30 mouse cellular contexts compared by ENCODE assay signal in the genomic region with DNA sequence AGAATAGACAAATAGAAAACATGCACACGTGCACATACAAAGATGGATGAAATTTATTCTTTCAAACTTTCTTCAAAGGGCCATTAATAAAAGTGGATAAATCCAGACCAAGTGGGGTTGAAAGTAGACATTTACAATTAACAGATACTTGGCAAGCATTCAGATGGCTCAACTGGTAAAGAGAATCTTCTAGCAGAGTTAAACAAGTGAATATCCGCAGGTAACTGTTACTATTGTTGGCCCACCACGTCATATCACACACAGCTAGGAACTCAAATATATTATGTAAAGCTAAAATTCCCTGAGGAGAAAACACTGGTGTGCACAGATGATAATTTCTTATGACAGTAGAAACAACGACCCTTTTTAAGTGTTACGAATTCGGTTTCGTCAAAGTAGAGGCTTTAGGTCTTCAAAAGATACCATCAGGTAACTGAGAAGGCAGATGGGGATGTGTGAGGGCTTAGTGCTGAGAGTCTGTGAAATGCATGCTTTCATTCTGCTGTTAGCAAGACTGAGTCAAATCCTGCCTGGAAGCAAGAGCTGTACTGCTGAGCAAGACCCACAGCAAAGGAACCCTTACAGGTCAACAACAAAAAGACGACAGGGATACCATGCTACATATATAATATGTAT. TPM values are rescaled to one million over a fixed set of nuclear protein-coding genes. Genes with fewer than 3 reads are reported as not detected.
DNase-seq lines count a peak whose midpoint lies in the region; ATAC-seq and TF ChIP-seq lines count a peak whose summit lies in the region.
"Had no signal": no experiment of that assay in that cellular context is flagged by ENCODE, and none has a peak within 500 bp of the region (broad histone marks: within the 10 kb centered on the region; RNA-seq: fewer than 3 reads in every experiment).

No protein-coding gene starts in this region.

- no peak for TF ChIP-seq CTCF in heart, postnatal 0 days (IDR thresholded peaks at IDR 0.05; ENCODE audit: low read depth)

- H3K9ac ChIP-seq in heart, postnatal 0 days (replicated peaks; ENCODE audit: low read depth, low read length), result no peak overlapping the region
- no peak overlapping the region for H3K9ac ChIP-seq in heart, embryonic 11.5 days (ENCODE audit: low read depth, low read length)
- no peak overlapping the region for H3K9ac ChIP-seq in midbrain, embryonic 11.5 days (ENCODE audit: low read length)
- H3K9ac ChIP-seq in midbrain, embryonic 13.5 days (replicated peaks), result no peak overlapping the region
- H3K9ac ChIP-seq: forebrain, embryonic 13.5 days; heart, embryonic 12.5 days; hindbrain, embryonic 15.5 days; limb, embryonic 15.5 days; liver, embryonic 14.5 days; lung, embryonic 14.5 days; neural tube, embryonic 12.5 days had no signal

- no peak for ATAC-seq in heart, postnatal 0 days (ENCODE audit: insufficient read depth, low read depth)
- ATAC-seq in heart, embryonic 11.5 days (replicated peaks; ENCODE audit: insufficient number of reproducible peaks, low FRiP score, low TSS enrichment), result no peak
- no peak for ATAC-seq in midbrain, embryonic 11.5 days (ENCODE audit: low FRiP score)
- ATAC-seq in midbrain, embryonic 13.5 days, result no peak
- ATAC-seq: CD4-positive, CD25-positive, alpha-beta regulatory T cell, adult 4 months; forebrain, embryonic 13.5 days; inflammation-experienced regulatory T-cells, adult 6 months; midbrain, embryonic 16.5 days had no signal

- 81% methylated on average over 8 of the region's 8 CpGs for WGBS in heart, postnatal 0 days
- 87% methylated on average over 8 of the region's 8 CpGs for WGBS in heart, embryonic 11.5 days (ENCODE audit: insufficient replicate concordance)
- WGBS in midbrain, embryonic 11.5 days, result 88% methylated on average over 8 of the region's 8 CpGs
- WGBS in midbrain, embryonic 13.5 days, result 88% methylated on average over 8 of the region's 8 CpGs
- 93% methylated on average over 8 of the region's 8 CpGs for WGBS in embryonic facial prominence, embryonic 10.5 days

- H3K36me3 ChIP-seq in heart, postnatal 0 days (replicated peaks; ENCODE audit: control insufficient read depth, insufficient read depth, low read length), result peaks cover 46% of the 10 kb centered on the region
- H3K36me3 ChIP-seq in heart, embryonic 11.5 days (ENCODE audit: control insufficient read depth, insufficient read depth, low read length), result peaks cover 29% of the 10 kb centered on the region
- H3K36me3 ChIP-seq in midbrain, embryonic 11.5 days (ENCODE audit: control insufficient read depth, insufficient read depth, low read length), result peaks cover 19% of the 10 kb centered on the region
- peaks cover 53% of the 10 kb centered on the region for H3K36me3 ChIP-seq in midbrain, embryonic 13.5 days
- peaks cover 59% of the 10 kb centered on the region for H3K36me3 ChIP-seq in embryonic facial prominence, embryonic 10.5 days (replicated peaks)

- H3K27ac ChIP-seq in heart, postnatal 0 days (ENCODE audit: low read depth), result 0 out of 2 replicates have a peak overlapping the region, but pooled peaks have one; percentile 7
- no peak overlapping the region for H3K27ac ChIP-seq in heart, embryonic 11.5 days (ENCODE audit: low read depth, low read length)
- H3K27ac ChIP-seq in midbrain, embryonic 11.5 days (ENCODE audit: low read depth, low read length), result no peak overlapping the region
- no peak overlapping the region for H3K27ac ChIP-seq in midbrain, embryonic 13.5 days
- no peak overlapping the region for H3K27ac ChIP-seq in embryonic facial prominence, embryonic 10.5 days (replicated peaks)
- H3K27ac ChIP-seq: forebrain, embryonic 13.5 days; hindbrain, embryonic 10.5 days; hindbrain, embryonic 15.5 days; limb, embryonic 15.5 days; liver, embryonic 14.5 days; neural tube, embryonic 12.5 days had no signal

- no peak for TF ChIP-seq EP300 in heart, postnatal 0 days (IDR thresholded peaks at IDR 0.05; ENCODE audit: low read depth)

- no peak for DNase-seq in heart, postnatal 0 days (ENCODE audit: low spot score)
- DNase-seq in midbrain, embryonic 11.5 days (ENCODE audit: low spot score, missing footprints), result peak; percentile 82
- peak; percentile 5 for DNase-seq in embryonic facial prominence, embryonic 10.5 days (ENCODE audit: low spot score)
- no peak for DNase-seq in c-Kit-positive CD71-positive TER-119-positive erythroid progenitor cells, embryonic 14.5 days (ENCODE audit: low spot score)
- no peak for DNase-seq in left cerebral cortex, postnatal 14 days (ENCODE audit: low spot score in 2 of 2)
- DNase-seq: adrenal gland, adult 8-10 months; cerebellum, adult 8-10 months; embryo, embryonic 11 days; gastrocnemius, postnatal 10 days; heart, postnatal 10 days; kidney, adult 9 months; kidney, postnatal 10 days; left cerebral cortex, postnatal 4 days; lung, embryonic 14.5 days; lung, postnatal 14 days; thymus, adult 2 months; thymus, postnatal 4 days had no signal

- 0 out of 2 replicates have a peak, but pooled peaks cover 11% of the 10 kb centered on the region for H3K4me1 ChIP-seq in heart, postnatal 0 days (ENCODE audit: control insufficient read depth, insufficient read depth)
- peaks cover 9% of the 10 kb centered on the region; the same call in 1 of the 2 replicates for H3K4me1 ChIP-seq in heart, embryonic 11.5 days (ENCODE audit: control insufficient read depth, insufficient read depth, low read length)
- H3K4me1 ChIP-seq in midbrain, embryonic 11.5 days (ENCODE audit: control insufficient read depth, insufficient read depth, low read length), result peaks cover 17% of the 10 kb centered on the region
- peaks cover 45% of the 10 kb centered on the region for H3K4me1 ChIP-seq in midbrain, embryonic 13.5 days (replicated peaks)
- peaks cover 18% of the 10 kb centered on the region for H3K4me1 ChIP-seq in embryonic facial prominence, embryonic 10.5 days

- no peaks in the 10 kb centered on the region for H3K27me3 ChIP-seq in heart, postnatal 0 days (ENCODE audit: control insufficient read depth, insufficient read depth, low read length)
- H3K27me3 ChIP-seq in heart, embryonic 11.5 days (ENCODE audit: control insufficient read depth, insufficient read depth, low read length), result no peaks in the 10 kb centered on the region
- H3K27me3 ChIP-seq in midbrain, embryonic 11.5 days (ENCODE audit: control insufficient read depth, insufficient read depth, low read length), result no peaks in the 10 kb centered on the region
- no peaks in the 10 kb centered on the region for H3K27me3 ChIP-seq in midbrain, embryonic 13.5 days
- H3K27me3 ChIP-seq in embryonic facial prominence, embryonic 10.5 days (replicated peaks; ENCODE audit: low read depth, poor library complexity, severe bottlenecking), result no peaks in the 10 kb centered on the region
- H3K27me3 ChIP-seq: forebrain, embryonic 13.5 days; heart, embryonic 12.5 days; hindbrain, embryonic 15.5 days; limb, embryonic 15.5 days; neural tube, embryonic 12.5 days had no signal

- no peak overlapping the region for H3K4me2 ChIP-seq in heart, postnatal 0 days (ENCODE audit: low read depth, low read length)
- H3K4me2 ChIP-seq in heart, embryonic 11.5 days, result no peak overlapping the region
- H3K4me2 ChIP-seq in midbrain, embryonic 11.5 days, result no peak overlapping the region
- no peak overlapping the region for H3K4me2 ChIP-seq in midbrain, embryonic 13.5 days (replicated peaks)
- H3K4me2 ChIP-seq: forebrain, embryonic 13.5 days; heart, embryonic 12.5 days; hindbrain, embryonic 15.5 days; limb, embryonic 15.5 days; lung, embryonic 14.5 days; neural tube, embryonic 12.5 days had no signal

- intact Hi-C loops in left cerebral cortex, postnatal 14 days (cut with DNase I), result no loop called here

- H3K4me3 ChIP-seq in heart, postnatal 0 days (ENCODE audit: low read depth, low read length), result no peak overlapping the region
- H3K4me3 ChIP-seq in heart, embryonic 11.5 days (ENCODE audit: low read depth, low read length), result no peak overlapping the region
- no peak overlapping the region for H3K4me3 ChIP-seq in midbrain, embryonic 11.5 days (ENCODE audit: low read depth, low read length)
- H3K4me3 ChIP-seq in midbrain, embryonic 13.5 days (replicated peaks), result no peak overlapping the region
- no peak overlapping the region for H3K4me3 ChIP-seq in embryonic facial prominence, embryonic 10.5 days
- H3K4me3 ChIP-seq: erythroblast, embryonic 14.5 days; forebrain, embryonic 13.5 days; heart, embryonic 12.5 days; hindbrain, embryonic 10.5 days; hindbrain, embryonic 15.5 days; limb, embryonic 15.5 days; neural tube, embryonic 12.5 days had no signal

- no peaks in the 10 kb centered on the region for H3K9me3 ChIP-seq in heart, postnatal 0 days (replicated peaks; ENCODE audit: control insufficient read depth, low read length)
- no peaks in the 10 kb centered on the region for H3K9me3 ChIP-seq in heart, embryonic 11.5 days (replicated peaks; ENCODE audit: control insufficient read depth, low read length)
- H3K9me3 ChIP-seq in midbrain, embryonic 11.5 days (ENCODE audit: control insufficient read depth, low read length), result no peaks in the 10 kb centered on the region
- H3K9me3 ChIP-seq in midbrain, embryonic 13.5 days, result no peaks in the 10 kb centered on the region
- no peaks in the 10 kb centered on the region for H3K9me3 ChIP-seq in embryonic facial prominence, embryonic 10.5 days
- H3K9me3 ChIP-seq: forebrain, embryonic 13.5 days; heart, embryonic 12.5 days; hindbrain, embryonic 10.5 days; hindbrain, embryonic 15.5 days; limb, embryonic 15.5 days; neural tube, embryonic 12.5 days had no signal

RNA-seq across cellular contexts. Expression of gene Scd2, which starts 15.3 kb away (rescaled TPM):
- 307 and 374 TPM in 2 replicates for total RNA-seq in heart, postnatal 0 days (2014; rRNA removed; ENCODE audit: low replicate concordance)
- 47.5 and 61.2 TPM in 2 replicates for polyA plus RNA-seq in heart, postnatal 0 days (2015; fragmentation: Nextera tagmentation; extraction: Ambion mirVana)
- polyA plus RNA-seq in heart, embryonic 11.5 days (2014; fragmentation: Nextera tagmentation; extraction: Ambion mirVana), result 150 and 188 TPM in 2 replicates
- polyA plus RNA-seq in midbrain, embryonic 11.5 days (2014; fragmentation: Nextera tagmentation; extraction: Ambion mirVana), result 353 and 358 TPM in 2 replicates
- 254 and 259 TPM in 2 replicates for polyA plus RNA-seq in midbrain, embryonic 13.5 days (2015; fragmentation: Nextera tagmentation; extraction: Ambion mirVana)
- polyA plus RNA-seq in embryonic facial prominence, embryonic 10.5 days (2016; fragmentation: Nextera tagmentation; extraction: Ambion mirVana), result 324 and 353 TPM in 2 replicates
- 100 to 1,000 TPM; 555 to 608 TPM for total RNA-seq in left cerebral cortex, postnatal 14 days (2021)

RNA-seq across cellular contexts. Expression of gene Scd4, which starts 24.2 kb away (rescaled TPM):
- 10.8 and 37.4 TPM in 2 replicates for total RNA-seq in heart, postnatal 0 days (2014; rRNA removed; ENCODE audit: low replicate concordance)
- polyA plus RNA-seq in heart, postnatal 0 days (2015; fragmentation: Nextera tagmentation; extraction: Ambion mirVana), result 30.8 and 38.2 TPM in 2 replicates
- polyA plus RNA-seq in heart, embryonic 11.5 days (2014; fragmentation: Nextera tagmentation; extraction: Ambion mirVana), result 0.11 and 0.18 TPM in 2 replicates
- polyA plus RNA-seq in midbrain, embryonic 11.5 days (2014; fragmentation: Nextera tagmentation; extraction: Ambion mirVana), result 0.06 TPM in 1 of 2 replicates, not detected in the other
- 0.08 TPM in 2 replicates for polyA plus RNA-seq in midbrain, embryonic 13.5 days (2015; fragmentation: Nextera tagmentation; extraction: Ambion mirVana)
- 0.05 and 0.10 TPM in 2 replicates for polyA plus RNA-seq in embryonic facial prominence, embryonic 10.5 days (2016; fragmentation: Nextera tagmentation; extraction: Ambion mirVana)
- total RNA-seq in left cerebral cortex, postnatal 14 days (2021), result 1 to 10 TPM; 1.9 to 2.1 TPM
- polyA plus RNA-seq: erythroblast, embryonic 14.5 days; hindbrain, embryonic 10.5 days; lung, embryonic 14.5 days had no signal

Comparison
In these comparisons a context has a peak if more than half of its experiments do, and no peak if none do; other contexts are left out.
1. RNA of gene Scd4, which starts 24.2 kb away (polyA plus RNA-seq): 30.8 to 38.2 TPM in heart, postnatal 0 days; 0.11 to 0.18 TPM in heart, embryonic 11.5 days, 0.08 TPM in midbrain, embryonic 13.5 days, 0.05 to 0.10 TPM in embryonic facial prominence, embryonic 10.5 days and 0.06 TPM in midbrain, embryonic 11.5 days; every median in the first group is over 10 times any median in the second.
2. DNase-seq: peak in midbrain, embryonic 11.5 days (single experiment) and embryonic facial prominence, embryonic 10.5 days (single experiment); none in heart, postnatal 0 days (single experiment), c-Kit-positive CD71-positive TER-119-positive erythroid progenitor cells, embryonic 14.5 days (single experiment) and left cerebral cortex, postnatal 14 days (0 of 2).